Mouse (Mus musculus) stomach, postnatal 0 days (tissue): ENCODE results near the gene Guca2b.

ENCODE experiments used
- CTCF ChIP-seq: IDR thresholded peaks from 2 replicates; pipeline ENCODE4 v1.5.1; 2016; ENCODE audit warnings: antibody characterized with exemption, low read depth, mild to moderate bottlenecking, moderate library complexity
- EP300 ChIP-seq: optimal IDR thresholded peaks from 2 replicates; pipeline ENCODE3; 2016; ENCODE audit warnings: antibody characterized with exemption

DNA sequence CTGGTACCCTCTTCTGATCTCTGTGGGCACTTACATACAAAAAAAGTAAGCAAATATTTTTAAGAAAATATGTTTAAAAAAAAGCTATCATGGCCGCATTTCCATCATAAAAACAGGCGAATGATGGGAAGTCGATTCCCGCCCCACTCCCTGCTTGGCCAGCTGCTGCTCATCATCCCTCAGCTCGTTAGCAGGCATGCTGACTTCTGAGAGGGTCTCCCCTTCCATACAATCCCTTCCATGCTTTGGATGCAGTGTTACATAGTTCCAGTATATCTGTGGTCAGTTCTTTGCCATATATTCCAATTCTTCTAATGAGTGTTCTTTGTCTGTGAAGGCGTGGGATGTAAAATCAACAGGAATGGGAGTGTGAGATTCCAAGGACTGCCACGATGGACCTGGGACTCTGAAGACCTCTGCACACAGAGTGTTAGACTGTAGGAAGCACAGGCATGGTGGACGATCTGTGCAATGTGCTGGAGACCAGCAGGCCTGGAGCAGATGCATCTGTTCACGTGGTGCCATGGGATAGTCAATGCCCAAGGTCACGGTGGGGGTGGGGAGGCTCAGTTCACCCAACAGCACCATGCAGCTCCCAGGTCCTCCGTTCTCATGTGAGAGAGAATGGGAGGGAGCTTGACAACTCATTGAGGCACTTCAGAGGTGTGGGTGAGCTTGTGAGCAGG, 42.7 kb upstream of the Guca2b start:
- no peak for TF ChIP-seq CTCF
- no peak for TF ChIP-seq EP300
